Mouse (Mus musculus): ENCODE results near the gene Xrra1.

GRCm38 (mm10) chr7:99902918-99903665, 44.2 kb downstream of the Xrra1 start:
- TF ChIP-seq CTCF (IDR thresholded peaks at IDR 0.05; ENCODE audit: extremely low read depth, insufficient read length, insufficient replicate concordance, low read depth, low read length) (no peak), POLR2A (IDR thresholded peaks at IDR 0.05; ENCODE audit: low read depth, low read length) (no peak)

Data from small intestine, adult 2 months (tissue).